8 mouse cellular contexts compared by ENCODE assay signal in the genomic region with DNA sequence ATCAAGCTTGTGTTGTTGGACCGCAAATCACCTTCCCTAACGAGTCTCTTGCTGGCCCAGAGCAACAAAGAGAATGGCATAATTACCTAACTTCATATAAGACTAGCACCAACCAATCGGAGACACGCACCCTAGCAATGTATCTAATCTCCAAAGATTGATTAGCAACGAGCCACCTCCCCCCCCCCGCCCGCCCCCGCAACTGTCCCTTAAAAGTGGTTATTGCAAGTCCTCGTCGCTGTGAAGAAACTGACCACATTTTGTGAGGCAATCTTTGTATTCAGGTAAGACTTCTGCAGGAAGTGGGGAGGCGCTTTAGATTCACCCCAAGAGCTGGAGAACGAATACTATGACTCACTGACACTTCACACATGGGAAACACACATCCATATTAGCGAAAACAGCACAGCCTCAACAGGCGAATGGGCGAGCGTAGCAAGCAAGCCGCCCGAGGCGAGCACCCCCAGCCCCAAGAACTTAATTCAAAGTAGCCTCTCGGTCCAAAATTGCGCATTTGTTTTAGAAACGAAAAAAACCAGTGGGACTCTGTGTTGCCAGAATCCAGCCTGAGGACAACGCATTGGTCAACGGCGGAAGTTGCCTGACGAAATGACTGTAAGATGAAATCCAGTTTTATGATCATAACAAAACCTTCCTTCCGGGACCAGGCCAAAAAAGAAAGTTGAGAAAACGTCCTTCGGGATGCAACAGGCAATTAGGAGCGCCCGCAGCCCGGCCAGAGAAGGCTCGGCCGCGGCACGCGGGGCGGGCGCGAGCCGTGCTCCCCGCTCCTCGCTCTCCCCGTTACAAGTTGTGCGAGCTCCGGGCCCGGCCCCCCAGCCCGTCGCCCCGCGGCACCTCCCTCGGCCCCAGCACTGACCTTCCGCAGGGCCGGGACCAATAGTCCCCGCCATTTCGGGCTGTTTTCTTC. TPM values are rescaled to one million over a fixed set of nuclear protein-coding genes. Genes with fewer than 3 reads are reported as not detected.
DNase-seq lines count a peak whose midpoint lies in the region; ATAC-seq lines count a peak whose summit lies in the region.

No protein-coding gene starts in this region.

- H3K4me2 ChIP-seq in hindbrain, embryonic 14.5 days (replicated peaks), result peak overlapping the region; percentile 71

- intact Hi-C loops in left cerebral cortex, postnatal 14 days (cut with DNase I), result loop anchor here (5.0 kb wide), 1 partner anchor 309 kb away; a partner anchor contains a TSS

- no peaks in the 10 kb centered on the region for H3K36me3 ChIP-seq in hindbrain, embryonic 14.5 days (replicated peaks; ENCODE audit: control insufficient read depth, insufficient read depth)
- no peaks in the 10 kb centered on the region for H3K36me3 ChIP-seq in megakaryocyte, embryonic 14.5 days (replicated peaks; ENCODE audit: low read length)

- peaks cover 11% of the 10 kb centered on the region; the same call in 1 of the 2 replicates for H3K4me1 ChIP-seq in hindbrain, embryonic 14.5 days (replicated peaks; ENCODE audit: control insufficient read depth, insufficient read depth, low read length)
- H3K4me1 ChIP-seq in megakaryocyte, embryonic 14.5 days, result peaks cover 37% of the 10 kb centered on the region

- ATAC-seq in hindbrain, embryonic 14.5 days (ENCODE audit: low FRiP score), result peak; percentile 61
- ATAC-seq in erythroid progenitor cell, adult 5-6 weeks (replicated peaks; ENCODE audit: low FRiP score, poor library complexity, severe bottlenecking), result no peak; the same call in 1 of the 2 replicates

- peak overlapping the region; percentile 98 for H3K27ac ChIP-seq in hindbrain, embryonic 14.5 days

- peak overlapping the region; percentile 97 for H3K4me3 ChIP-seq in hindbrain, embryonic 14.5 days (replicated peaks; ENCODE audit: low read length)
- peak overlapping the region; percentile 94 for H3K4me3 ChIP-seq in megakaryocyte, embryonic 14.5 days (replicated peaks)

- peak overlapping the region; percentile 97 for H3K9ac ChIP-seq in hindbrain, embryonic 14.5 days

- no peaks in the 10 kb centered on the region for H3K9me3 ChIP-seq in hindbrain, embryonic 14.5 days (ENCODE audit: control insufficient read depth, low read length)
- no peaks in the 10 kb centered on the region for H3K9me3 ChIP-seq in megakaryocyte, embryonic 14.5 days

- H3K27me3 ChIP-seq in hindbrain, embryonic 14.5 days (ENCODE audit: control insufficient read depth, insufficient read depth, low read length), result no peaks in the 10 kb centered on the region
- no peaks in the 10 kb centered on the region for H3K27me3 ChIP-seq in megakaryocyte, embryonic 14.5 days (replicated peaks)

- peak; percentile 36 for DNase-seq in R1 (ENCODE audit: low read depth, low spot score)
- DNase-seq in cerebellum, postnatal 10 days, result peak; percentile 42 to 53
- DNase-seq in frontal cortex, postnatal 36 days (ENCODE audit: low spot score in 2 of 2), result peak; percentile 37 to 48
- DNase-seq in hindbrain, embryonic 14.5 days (ENCODE audit: low spot score), result peak; percentile 57
- DNase-seq in left cerebral cortex, postnatal 14 days (ENCODE audit: low spot score in 2 of 2), result peak; percentile 15 to 28
- peak; percentile 12 for DNase-seq in right cerebral cortex, postnatal 14 days

- WGBS in hindbrain, embryonic 14.5 days, result 2% methylated on average over 56 of the region's 56 CpGs

RNA-seq across cellular contexts. Expression of a gene that starts 0.8 kb away (rescaled TPM):
- polyA plus RNA-seq in hindbrain, embryonic 14.5 days (2014; fragmentation: Nextera tagmentation; extraction: Ambion mirVana), result 14.5 and 15.6 TPM in 2 replicates
- 10 to 100 TPM; 31.5 to 34.3 TPM for total RNA-seq in left cerebral cortex, postnatal 14 days (2021)
- polyA plus RNA-seq in megakaryocyte, embryonic 14.5 days (2012; ENCODE audit: insufficient read depth, low replicate concordance), result 4.3 TPM in 1 of 2 replicates, not detected in the other
- 38.6 and 77.5 TPM in 2 replicates for total RNA-seq in erythroid progenitor cell, adult 5-6 weeks (2015; ENCODE audit: low replicate concordance)
- 28.5 and 42.0 TPM in 2 replicates for total RNA-seq in erythroid progenitor cell, adult 5-6 weeks (2017; ENCODE audit: low replicate concordance)

RNA-seq across cellular contexts. Expression of a gene that starts 43.8 kb away (rescaled TPM):
- polyA plus RNA-seq in hindbrain, embryonic 14.5 days (2014; fragmentation: Nextera tagmentation; extraction: Ambion mirVana), result 11.1 and 13.6 TPM in 2 replicates
- 10 to 100 TPM; 13.3 to 14.3 TPM for total RNA-seq in left cerebral cortex, postnatal 14 days (2021)
- polyA plus RNA-seq in megakaryocyte, embryonic 14.5 days (2012; ENCODE audit: insufficient read depth, low replicate concordance), result 0.65 and 0.95 TPM in 2 replicates
- 3.2 and 8.8 TPM in 2 replicates for total RNA-seq in erythroid progenitor cell, adult 5-6 weeks (2015; ENCODE audit: low replicate concordance)
- 4.1 and 7.7 TPM in 2 replicates for total RNA-seq in erythroid progenitor cell, adult 5-6 weeks (2017; ENCODE audit: low replicate concordance)

RNA-seq across cellular contexts. Expression of a gene that starts 43.9 kb away (rescaled TPM):
- 38.9 and 39.1 TPM in 2 replicates for polyA plus RNA-seq in hindbrain, embryonic 14.5 days (2014; fragmentation: Nextera tagmentation; extraction: Ambion mirVana)
- total RNA-seq in left cerebral cortex, postnatal 14 days (2021), result 10 to 100 TPM; 25.4 to 34.8 TPM
- 3.3 and 5.8 TPM in 2 replicates for polyA plus RNA-seq in megakaryocyte, embryonic 14.5 days (2012; ENCODE audit: insufficient read depth, low replicate concordance)
- total RNA-seq in erythroid progenitor cell, adult 5-6 weeks (2015; ENCODE audit: low replicate concordance), result 14.4 and 32.7 TPM in 2 replicates
- total RNA-seq in erythroid progenitor cell, adult 5-6 weeks (2017; ENCODE audit: low replicate concordance), result 8.8 and 22.2 TPM in 2 replicates
